Mouse (Mus musculus) G1E (cell line): ENCODE measurements around the gene Vac14.

ENCODE experiments used
- CTCF ChIP-seq: IDR thresholded peaks from 2 replicates; pipeline ENCODE4 v1.5.1; 2012; ENCODE audit warnings: low read depth, low read length, inconsistent platforms, mixed read lengths
- GATA1 ChIP-seq: IDR thresholded peaks from 2 replicates; pipeline ENCODE4 v1.6.1; 2012; ENCODE audit warnings: borderline replicate concordance, low read length, inconsistent platforms, mixed read lengths
- TAL1 ChIP-seq: conservative IDR thresholded peaks from 2 replicates; pipeline ENCODE4 v1.6.1; 2012; ENCODE audit warnings: low read depth, low read length, inconsistent platforms, mixed read lengths

DNA sequence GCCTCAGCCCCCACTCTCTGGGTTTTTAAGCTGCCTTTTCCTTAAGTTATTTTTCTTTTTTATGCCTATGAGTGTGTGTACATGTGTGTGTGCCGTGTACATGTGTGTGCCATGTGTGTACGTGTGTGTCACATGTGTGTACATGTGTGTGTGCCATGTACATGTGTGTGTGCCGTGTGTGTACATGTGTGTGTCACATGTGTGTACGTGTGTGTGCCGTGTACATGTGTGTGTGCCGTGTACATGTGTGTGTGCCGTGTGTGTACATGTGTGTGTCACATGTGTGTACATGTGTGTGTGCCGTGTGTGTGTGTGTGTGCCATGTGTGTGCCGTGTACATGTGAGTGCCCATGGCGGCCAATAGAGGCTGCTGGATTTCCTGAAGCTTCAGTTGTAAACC lies 126.8 kb downstream of the Vac14 start:
- TF ChIP-seq CTCF (no peak), TAL1 (no peak), GATA1 (no peak)
